Mouse (Mus musculus): Measurements from ENCODE around the gene Tmem182. TPM values are rescaled to one million over a fixed set of nuclear protein-coding genes. Genes with fewer than 3 reads are reported as not detected.

Gene Tmem182
- total RNA-seq, 1 experiment from 2014 or later: not detected

- no peak for ATAC-seq (replicated peaks; ENCODE audit: insufficient number of reproducible peaks, low FRiP score, low TSS enrichment, poor library complexity, severe bottlenecking)
These were observed 39.2 kb downstream of the Tmem182 start for GRCm38 (mm10) chr1:40844616-40845015.

DNA sequence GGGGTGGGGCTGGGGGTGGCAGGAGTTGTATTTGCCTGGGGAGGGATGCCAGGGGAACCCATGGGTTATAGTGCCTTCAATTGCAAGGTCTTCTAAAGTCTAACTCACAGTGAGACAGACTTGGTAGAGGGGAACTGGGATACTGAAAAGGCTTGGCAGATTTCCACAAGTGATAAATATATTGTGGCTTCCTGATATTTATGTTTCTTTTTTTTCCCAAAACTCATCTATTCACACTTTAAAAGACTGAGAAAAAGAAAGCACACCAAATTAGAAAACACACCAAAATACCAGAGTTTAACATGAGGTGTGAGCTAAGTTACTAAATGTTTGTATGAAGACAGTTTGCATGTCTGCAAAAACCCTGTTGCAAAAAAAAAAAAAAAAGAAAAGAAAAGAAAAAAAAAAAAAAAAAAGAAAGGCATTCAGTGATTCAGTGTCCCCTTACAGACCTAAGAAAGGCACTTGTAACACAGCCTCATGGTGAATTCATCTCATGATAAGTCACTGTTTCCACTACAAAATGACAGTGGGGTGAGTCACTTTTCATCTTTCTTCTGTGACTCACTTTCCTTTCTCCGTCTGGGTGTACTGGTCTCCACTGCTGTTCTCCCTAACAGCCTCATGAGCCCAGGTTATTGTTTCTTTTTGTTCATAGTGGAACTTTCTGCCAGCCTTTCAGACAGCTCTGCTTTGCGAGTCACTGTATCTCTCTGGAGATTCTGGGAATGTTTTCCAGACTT lies 42.0 kb downstream of the Tmem182 start:
- ATAC-seq (replicated peaks; ENCODE audit: insufficient number of reproducible peaks, low FRiP score, low TSS enrichment, poor library complexity, severe bottlenecking): no peak

- no peak for ATAC-seq (replicated peaks; ENCODE audit: insufficient number of reproducible peaks, low FRiP score, low TSS enrichment, poor library complexity, severe bottlenecking)
These were observed 45.9 kb downstream of the Tmem182 start for GRCm38 (mm10) chr1:40851286-40851685.

DNA sequence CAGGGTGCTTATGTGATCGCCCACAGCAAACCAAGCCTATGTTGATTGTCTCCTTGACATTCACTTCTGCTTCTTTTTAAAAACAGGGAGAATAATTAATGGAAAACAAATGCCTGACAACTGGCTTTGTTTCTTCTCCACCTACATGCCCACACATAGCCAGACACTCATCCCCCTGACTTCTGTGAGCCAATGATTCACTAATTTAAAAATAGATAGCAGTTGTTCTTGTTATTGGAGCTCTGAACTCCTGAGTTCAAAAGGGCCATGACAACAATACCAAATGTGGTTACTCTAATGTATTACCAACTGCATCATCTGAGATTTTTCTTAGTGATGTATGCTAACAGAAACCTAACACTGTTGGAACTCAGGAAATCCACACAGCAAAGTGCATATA lies 49.9 kb downstream of the Tmem182 start:
- ATAC-seq (replicated peaks; ENCODE audit: insufficient number of reproducible peaks, low FRiP score, low TSS enrichment, poor library complexity, severe bottlenecking): no peak

DNA sequence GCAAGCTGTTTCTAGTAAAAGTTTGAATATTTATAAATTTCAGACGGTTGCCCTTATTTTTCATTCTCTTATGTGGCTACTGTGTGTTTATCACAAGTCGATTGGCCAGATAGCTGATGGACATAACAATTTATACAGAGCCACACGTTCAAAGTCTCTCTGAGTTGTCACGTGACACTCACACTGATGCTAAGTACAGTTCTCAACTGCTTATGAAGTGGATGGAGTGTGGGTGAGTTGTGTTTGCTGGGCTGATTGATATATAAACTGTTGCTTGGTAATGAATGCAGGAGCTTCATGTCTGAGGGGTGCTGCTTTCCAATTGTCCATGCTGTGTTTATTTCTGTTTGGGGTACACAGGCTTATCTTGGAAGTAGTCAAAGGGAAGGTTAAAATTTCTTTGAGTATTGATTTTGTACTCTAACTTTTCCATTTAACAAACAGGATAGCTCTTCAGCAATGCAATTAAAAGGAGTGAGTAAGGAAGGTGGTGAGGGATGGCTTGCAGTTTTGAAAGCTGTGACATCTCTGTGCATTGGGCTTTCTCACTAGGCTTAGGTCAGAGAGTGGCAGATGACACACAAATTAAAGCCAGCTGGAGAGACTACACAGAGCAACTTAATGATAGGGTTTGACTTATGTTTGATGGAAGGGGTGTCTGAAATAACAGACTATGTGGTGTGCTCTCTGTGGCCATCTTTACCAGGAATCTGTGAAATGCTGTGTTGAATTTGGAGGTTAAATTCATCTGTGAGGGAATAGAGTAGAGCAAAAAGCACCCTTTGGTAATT lies 51.6 kb downstream of the Tmem182 start:
- no peak for ATAC-seq (replicated peaks; ENCODE audit: insufficient number of reproducible peaks, low FRiP score, low TSS enrichment, poor library complexity, severe bottlenecking)

DNA sequence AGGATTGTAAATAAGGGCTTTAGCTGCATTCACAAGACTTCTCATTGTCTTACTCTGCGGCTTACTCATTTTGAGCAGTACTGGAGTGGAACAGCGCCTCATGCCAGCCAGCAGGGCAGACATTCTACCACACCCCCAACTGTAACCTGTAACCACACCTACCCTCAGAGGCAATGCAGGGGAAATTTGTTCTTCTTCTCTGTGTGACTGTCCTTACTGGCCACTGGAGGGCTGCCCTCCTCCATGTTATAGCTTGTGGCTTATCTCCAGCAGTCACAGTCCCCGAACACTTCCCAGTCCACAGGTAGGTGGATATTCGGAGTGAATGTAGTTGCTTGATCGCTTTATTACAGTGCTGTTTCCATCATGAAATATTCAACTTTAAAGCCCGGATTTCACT lies 59.6 kb downstream of the Tmem182 start:
- ATAC-seq (replicated peaks; ENCODE audit: insufficient number of reproducible peaks, low FRiP score, low TSS enrichment, poor library complexity, severe bottlenecking): no peak

GRCm38 (mm10) chr1:40867106-40867505 lies 61.7 kb downstream of the Tmem182 start:
- no peak for ATAC-seq (replicated peaks; ENCODE audit: insufficient number of reproducible peaks, low FRiP score, low TSS enrichment, poor library complexity, severe bottlenecking)

DNA sequence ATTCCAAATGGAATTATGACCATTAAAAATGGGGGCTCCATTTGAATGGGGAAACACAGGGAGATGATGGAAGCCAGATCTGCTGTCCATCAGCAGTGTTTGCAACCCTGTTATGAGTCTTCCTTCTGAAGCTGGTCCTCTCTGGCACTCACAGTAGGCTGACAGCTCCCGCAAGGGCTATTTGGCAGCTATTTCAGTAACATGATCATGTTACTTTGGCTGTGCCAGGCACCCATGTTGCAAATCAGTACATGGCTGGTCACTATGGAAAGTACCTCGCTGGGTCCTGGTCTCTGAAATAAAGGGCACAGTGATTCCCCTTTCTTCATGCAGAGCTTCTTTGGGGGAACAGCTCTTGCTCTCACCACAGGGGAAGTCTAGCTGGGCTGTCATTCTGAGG lies 62.2 kb downstream of the Tmem182 start:
- no peak for ATAC-seq (replicated peaks; ENCODE audit: insufficient number of reproducible peaks, low FRiP score, low TSS enrichment, poor library complexity, severe bottlenecking)

DNA sequence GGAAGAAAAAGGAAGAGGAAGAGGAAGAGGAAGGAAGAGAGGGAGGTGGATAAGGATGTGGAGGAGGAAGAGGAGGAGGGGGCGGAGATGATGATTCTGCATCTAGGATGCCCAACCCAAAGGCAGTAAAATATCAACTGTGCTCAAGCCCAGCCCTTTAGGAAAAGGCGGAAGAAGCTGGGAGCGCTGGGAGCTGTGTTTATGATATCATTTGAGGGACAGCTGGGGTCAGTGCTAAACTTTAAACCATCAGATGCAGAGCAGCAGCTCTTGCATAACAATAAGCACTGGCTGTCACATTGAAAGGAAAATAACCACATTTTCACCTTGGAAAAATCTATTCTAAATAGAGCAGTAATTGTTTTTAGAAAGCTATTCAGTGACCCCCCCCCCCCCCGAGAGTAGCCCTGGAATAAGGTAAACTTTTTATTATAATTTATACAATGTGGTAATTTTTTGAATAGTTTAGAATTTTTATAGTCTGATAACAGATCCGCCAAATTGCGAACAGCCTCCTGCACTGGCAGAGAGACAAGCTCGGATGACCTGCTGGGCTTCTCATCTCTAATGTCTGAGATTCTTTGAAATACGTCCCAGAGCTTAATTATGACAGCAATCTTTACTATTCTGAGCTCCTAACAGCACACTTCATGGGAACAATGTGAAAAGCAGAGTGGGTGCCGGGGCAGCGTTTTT lies 68.5 kb downstream of the Tmem182 start:
- ATAC-seq (replicated peaks; ENCODE audit: insufficient number of reproducible peaks, low FRiP score, low TSS enrichment, poor library complexity, severe bottlenecking): no peak

GRCm38 (mm10) chr1:40874456-40875375 lies 69.3 kb downstream of the Tmem182 start:
- no peak for ATAC-seq (replicated peaks; ENCODE audit: insufficient number of reproducible peaks, low FRiP score, low TSS enrichment, poor library complexity, severe bottlenecking)

DNA sequence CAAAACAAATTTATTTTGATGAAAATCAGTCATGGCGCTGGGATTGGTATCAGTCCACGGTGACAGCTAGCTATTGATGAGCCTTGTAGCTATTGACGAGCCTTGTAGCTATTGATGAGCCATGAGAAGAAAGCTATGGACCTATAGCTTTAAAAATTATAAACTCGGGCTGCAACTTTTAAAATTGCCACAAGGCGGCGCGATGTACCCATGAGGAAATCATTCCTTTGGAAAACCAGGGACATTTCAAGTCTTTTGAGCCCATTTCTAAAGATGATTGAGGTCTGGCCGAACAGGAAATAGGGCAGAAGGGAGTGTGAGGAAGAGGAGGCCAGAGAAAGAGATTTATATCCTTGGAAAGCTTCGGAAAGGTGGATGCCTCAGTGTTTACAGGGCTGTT lies 73.7 kb downstream of the Tmem182 start:
- no peak for ATAC-seq (replicated peaks; ENCODE audit: insufficient number of reproducible peaks, low FRiP score, low TSS enrichment, poor library complexity, severe bottlenecking)

DNA sequence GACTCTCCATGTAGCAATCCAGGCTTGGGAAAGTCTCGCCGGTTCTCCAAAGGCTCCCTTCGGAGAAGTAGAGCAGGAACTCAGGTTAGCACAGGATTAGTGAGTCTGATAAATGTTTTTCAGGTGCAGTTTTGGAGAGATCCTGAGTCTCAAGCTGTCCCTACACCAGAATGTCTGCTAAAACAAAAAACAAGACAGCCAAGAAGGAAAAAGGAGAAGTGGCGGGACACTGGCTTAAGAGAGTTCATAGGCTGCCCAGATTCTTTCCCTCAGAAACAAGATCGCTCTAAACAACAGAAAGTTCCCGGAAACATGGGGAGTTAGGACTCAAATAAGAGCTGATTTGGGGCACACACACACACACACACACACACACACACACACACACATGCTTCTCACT lies 74.1 kb downstream of the Tmem182 start:
- no peak for ATAC-seq (replicated peaks; ENCODE audit: insufficient number of reproducible peaks, low FRiP score, low TSS enrichment, poor library complexity, severe bottlenecking)

DNA sequence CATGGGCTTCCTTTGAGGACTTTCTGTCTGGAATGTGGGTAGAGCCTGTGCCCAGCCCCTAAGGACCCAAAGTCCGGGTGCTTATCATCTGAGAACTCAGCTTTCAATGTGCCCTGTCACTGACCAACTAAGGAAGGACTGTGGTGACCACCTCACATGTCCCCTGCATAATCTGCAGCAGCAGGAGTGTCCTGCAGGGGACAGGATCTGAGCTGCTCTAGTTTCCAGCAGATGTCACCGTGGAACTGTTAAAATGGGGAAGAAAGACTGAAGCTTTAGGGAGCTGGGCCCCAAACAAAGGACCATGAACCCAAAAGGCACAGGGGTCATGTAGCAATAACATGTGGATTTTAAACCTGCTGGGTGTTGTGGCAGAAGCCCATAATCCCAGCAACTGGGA lies 75.1 kb downstream of the Tmem182 start:
- no peak for ATAC-seq (replicated peaks; ENCODE audit: insufficient number of reproducible peaks, low FRiP score, low TSS enrichment, poor library complexity, severe bottlenecking)

GRCm38 (mm10) chr1:40883856-40884255 lies 78.5 kb downstream of the Tmem182 start:
- ATAC-seq (replicated peaks; ENCODE audit: insufficient number of reproducible peaks, low FRiP score, low TSS enrichment, poor library complexity, severe bottlenecking): no peak

- ATAC-seq (replicated peaks; ENCODE audit: insufficient number of reproducible peaks, low FRiP score, low TSS enrichment, poor library complexity, severe bottlenecking): no peak
These were observed 79.5 kb downstream of the Tmem182 start for GRCm38 (mm10) chr1:40884943-40885342.

DNA sequence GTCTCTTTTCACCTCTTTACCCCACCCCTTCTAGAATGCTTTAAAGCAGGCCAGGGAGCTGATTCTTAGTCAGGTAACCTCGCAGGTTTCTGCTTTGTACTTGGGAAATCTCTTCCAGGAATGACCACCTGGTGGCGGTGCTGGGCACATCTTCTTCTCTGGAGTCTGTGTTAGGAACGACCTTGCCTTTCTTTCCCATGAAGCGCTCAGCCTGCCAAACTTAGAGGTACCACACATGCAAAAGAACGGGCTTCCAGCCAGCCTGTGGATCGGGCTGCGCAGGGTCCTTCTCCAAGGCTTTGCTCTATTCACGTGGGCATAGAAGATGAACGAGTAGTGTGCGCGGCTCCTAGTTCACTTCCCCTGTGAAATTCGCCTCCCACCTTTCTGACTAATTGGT lies 82.3 kb downstream of the Tmem182 start:
- ATAC-seq (replicated peaks; ENCODE audit: insufficient number of reproducible peaks, low FRiP score, low TSS enrichment, poor library complexity, severe bottlenecking): no peak

- no peak for ATAC-seq (replicated peaks; ENCODE audit: insufficient number of reproducible peaks, low FRiP score, low TSS enrichment, poor library complexity, severe bottlenecking)
These were observed 83.1 kb downstream of the Tmem182 start for GRCm38 (mm10) chr1:40888396-40889040.

GRCm38 (mm10) chr1:40889617-40890016 lies 84.2 kb downstream of the Tmem182 start:
- no peak for ATAC-seq (replicated peaks; ENCODE audit: insufficient number of reproducible peaks, low FRiP score, low TSS enrichment, poor library complexity, severe bottlenecking)

All from monocyte, adult 5-6 weeks (primary cell).